Mouse (Mus musculus) adrenal gland, postnatal 36 days (tissue): Measurements from ENCODE around the gene Adrm1. TPM values are rescaled to one million over a fixed set of nuclear protein-coding genes. Genes with fewer than 3 reads are reported as not detected.
A peak's percentile ranks its signal among the peaks of the same experiment; 100 is the strongest.

Experiments
- DNase-seq, 2 experiments: peaks; one replicate each; pipeline ENCODE4 v3.0.0; 2021; ENCODE audit warnings: mixed read lengths in 1 of 2
- microRNA-seq: library from miRNA; unstranded; fragments of <30 nt; microRNA quantifications from one replicate; pipeline ENCODE4 v1.2.0, GENCODE M21; 2021
- total RNA-seq, 2 experiments: library from RNA; stranded (reverse); gene quantifications; 2 replicates each; pipeline ENCODE4 v1.2.3; 2021

Adrm1 gene
- total RNA-seq, 2 experiments from 2014 or later: 148 to 182 TPM

DNA sequence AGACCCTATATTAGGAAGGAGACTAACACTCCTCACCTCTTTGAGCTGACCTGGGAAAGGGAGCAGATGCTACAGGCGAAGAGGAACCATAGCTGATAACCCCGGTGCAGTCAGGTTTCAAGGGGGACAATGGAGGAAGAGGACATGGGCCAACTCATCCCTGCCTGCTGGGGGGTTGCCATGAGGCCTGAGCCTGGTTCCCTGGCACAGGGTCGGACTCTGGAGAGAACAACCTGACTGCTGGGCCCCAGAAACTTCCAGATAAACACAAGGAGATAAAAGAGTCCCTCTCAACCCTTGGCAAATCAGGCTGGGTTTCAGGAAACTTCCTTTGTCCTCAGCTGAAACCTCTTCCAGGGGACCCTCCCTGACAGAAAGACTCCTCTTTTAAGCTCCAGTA, 47.0 kb downstream of the Adrm1 start:
- no peak for DNase-seq

DNA sequence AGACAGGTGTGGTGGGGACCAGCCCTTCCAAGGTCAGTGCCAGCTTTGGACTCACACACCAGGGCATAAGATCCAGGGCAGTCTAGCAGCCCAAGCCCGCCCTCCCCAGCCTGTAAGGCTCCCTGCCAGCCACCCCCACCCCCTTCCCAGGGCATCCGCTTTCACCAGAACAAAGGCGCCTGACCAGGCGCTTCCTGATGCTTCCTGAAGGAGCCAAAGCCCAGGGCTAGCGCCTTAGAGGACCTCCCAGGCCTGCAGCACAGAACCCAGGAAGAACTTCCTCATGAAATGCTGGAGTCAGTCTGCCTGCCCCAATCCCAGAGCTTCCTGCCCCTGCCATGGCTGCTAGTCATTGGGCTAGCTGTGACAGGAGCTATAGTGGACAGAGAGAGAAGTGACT, 47.4 kb downstream of the Adrm1 start:
- peak; percentile 42 to 64 for DNase-seq

DNA sequence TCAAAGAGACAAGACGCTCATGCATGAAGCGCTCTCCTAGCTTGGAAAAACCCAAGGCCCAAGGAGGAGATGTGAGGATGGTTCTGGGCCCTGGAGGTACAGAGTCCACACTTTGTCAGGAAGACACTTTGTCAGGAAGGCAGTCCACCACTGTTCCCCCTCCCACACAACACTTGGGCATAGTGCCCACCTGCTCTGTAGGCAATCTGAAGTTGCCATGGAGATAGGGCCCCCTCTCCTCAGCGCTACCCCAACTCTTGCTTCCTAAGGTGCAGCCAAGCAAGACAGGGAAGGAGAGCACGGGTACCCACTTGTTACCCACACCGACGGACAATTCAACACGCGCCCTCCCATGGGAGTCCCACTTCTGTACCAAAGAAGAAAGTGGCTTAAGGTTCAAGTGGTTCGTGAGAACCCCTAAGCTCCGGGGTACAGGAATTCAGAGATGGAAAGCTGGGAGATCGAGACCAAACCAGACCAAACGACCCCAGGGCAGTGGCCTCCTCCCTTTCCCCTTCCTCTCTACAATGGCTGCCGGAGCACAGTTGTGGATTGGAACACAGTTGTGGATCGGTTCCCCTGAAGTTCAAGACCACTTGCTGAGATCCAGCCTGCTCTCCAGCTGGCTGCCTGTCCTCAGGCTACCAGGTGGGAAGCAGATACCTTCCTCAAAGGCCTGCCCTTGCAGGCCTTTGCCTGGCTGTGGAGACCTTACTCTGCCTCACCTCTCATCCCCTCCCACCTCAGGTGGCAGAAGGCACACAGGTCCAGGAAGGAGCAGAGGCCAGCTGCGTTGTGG, 48.1 kb downstream of the Adrm1 start:
- no peak for DNase-seq

DNA sequence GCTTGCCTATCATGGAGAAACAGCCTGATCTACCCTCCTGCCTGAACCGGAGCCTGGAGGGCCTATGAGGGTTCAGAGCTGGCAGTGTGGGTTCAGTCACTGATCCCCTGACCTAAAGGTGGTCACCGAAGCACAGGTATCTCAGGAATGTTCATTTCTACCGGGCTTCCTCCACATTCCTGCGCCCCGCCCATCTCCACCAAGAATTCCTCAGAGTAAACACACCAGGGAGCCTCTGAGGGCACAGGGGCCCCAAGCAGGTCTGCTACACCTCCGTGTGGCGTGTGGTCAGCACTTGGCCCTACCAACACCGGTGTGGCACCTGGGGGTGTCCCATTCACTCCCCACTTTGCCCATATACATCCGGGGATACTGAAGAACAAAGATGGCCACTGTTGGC, 48.9 kb downstream of the Adrm1 start:
- no peak for DNase-seq

DNA sequence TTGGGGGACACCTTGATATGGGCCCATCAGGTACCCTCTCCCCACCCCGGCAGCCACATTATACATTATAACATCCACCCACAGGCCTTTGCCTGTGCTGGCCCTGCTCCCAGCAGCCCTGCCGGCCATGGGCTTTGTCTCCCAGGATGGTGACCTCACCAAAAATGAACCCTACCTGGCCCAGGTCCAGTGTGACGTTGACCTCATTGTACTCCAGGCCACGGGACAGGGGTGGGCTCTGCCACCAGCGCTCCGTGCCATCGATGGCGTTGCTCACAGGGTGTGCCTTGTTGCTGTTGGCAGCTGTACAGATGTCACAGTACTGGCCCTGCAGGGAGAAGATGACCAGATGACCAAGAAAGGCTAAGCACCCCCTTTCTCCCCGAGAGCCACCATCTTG, 49.8 kb downstream of the Adrm1 start:
- DNase-seq: no peak

DNA sequence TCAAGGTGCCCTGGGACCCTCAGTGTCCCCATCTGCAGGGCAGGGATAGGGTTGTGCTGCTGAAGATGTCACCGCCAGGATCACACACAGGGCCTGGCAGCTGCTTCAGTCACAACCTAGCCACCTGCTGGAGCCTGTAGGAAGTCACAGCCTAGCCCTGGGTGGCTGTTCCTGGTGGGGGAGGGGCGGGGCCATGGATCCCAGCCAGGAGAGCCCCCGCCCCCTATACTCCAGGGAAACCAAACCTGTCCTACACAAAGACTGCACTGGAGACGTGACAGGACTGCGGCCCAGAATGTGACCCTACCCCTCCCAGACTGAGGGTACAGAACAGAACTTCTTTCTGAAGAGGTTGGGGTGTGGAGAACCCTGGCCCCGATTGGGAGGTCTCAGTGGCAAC, 51.0 kb downstream of the Adrm1 start:
- DNase-seq: no peak

DNA sequence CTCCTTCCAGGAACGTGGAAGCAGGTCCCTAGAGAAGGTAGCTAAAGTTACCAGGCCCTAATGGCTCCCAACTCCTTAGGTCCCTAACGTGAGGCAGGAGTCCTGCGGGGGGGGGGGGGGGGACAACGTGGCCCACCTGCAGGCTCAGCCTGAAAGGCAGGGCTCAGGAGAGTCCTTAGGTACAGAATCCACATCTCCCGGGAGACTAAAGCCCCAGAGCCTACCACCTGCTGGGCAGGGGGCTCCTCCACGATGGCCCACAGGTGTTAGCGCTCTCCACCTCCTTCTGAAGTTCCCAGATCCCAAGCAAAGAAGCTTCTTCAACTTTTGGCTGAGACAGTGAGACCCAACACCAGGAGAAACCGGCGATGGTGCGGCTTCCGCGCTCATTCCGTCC, 53.4 kb downstream of the Adrm1 start:
- no peak for DNase-seq

DNA sequence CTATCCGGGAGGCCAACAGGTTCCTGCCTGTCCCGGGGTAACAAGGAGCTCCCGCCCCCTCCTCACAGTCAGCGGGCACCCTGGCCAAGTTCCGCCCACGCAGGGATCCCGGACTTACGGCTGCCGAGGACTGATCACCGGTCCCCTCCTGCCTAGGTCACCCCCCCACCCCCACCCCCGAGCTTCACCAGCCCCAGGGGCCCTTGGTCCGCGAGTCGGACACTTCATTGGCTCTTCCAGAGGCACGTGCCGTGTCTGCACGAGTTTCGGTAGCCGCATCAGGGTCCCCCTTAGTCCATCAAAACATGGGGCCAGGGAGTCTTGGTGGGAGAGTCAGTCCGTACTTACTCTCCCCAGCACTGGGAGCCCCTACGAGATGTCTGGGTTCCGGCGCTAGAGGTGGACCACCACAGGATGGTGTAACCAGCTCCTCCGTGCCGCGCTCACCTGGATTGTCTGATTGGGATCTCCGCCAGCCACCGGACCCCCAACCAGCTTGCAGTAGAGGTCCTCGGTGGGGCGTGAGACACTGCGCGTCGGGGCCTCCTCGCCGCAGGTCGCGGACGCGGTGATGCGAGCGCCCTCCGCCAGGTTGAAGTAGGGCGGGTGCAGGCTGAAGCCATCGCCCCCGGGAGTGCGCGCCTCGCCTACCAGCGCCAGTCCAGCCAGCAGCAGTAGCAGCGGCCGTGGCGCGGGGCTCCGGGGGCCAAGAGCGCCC, 53.9 kb downstream of the Adrm1 start:
- DNase-seq: peak; percentile 57 to 70

Small RNA genes within 50 kb of the gene (microRNA-seq; reads per million reads assigned to microRNA genes)
- gene Mir7005: not detected

Other genes with a start within 250 kb of the Adrm1 start
- gene Taf4, start 194.8 kb upstream of the Adrm1 start, total RNA-seq: 10 to 100 TPM; 17.8 to 23.7 TPM
- gene Lsm14b, start 146.5 kb upstream of the Adrm1 start, total RNA-seq: 10 to 100 TPM; 43.0 to 44.9 TPM
- 100 to 1,000 TPM; 246 to 260 TPM for gene Psma7, start 129.1 kb upstream of the Adrm1 start, total RNA-seq
- 10 to 100 TPM; 10.1 to 10.3 TPM for gene Ss18l1, start 129.0 kb upstream of the Adrm1 start, total RNA-seq
- gene Mtg2, start 100.9 kb upstream of the Adrm1 start, total RNA-seq: 10 to 100 TPM; 15.9 to 17.4 TPM
- under 1 TPM in 1 of 2 experiments, not detected in 1; 0.13 TPM for gene Hrh3, start 67.0 kb upstream of the Adrm1 start, total RNA-seq
- 10 to 100 TPM; 37.8 to 44.3 TPM for gene Osbpl2, start 52.2 kb upstream of the Adrm1 start, total RNA-seq
- 10 to 100 TPM; 25.7 to 74.5 TPM for gene Lama5, start 54.4 kb downstream of the Adrm1 start, total RNA-seq
- gene Rps21, start 85.9 kb downstream of the Adrm1 start, total RNA-seq: 100 to 1,000 TPM; 736 to 838 TPM
- 10 to 100 TPM; 14.0 to 14.2 TPM for gene Cables2, start 102.0 kb downstream of the Adrm1 start, total RNA-seq
- not detected for gene Rbbp8nl, start 118.4 kb downstream of the Adrm1 start, total RNA-seq
- gene Gata5, start 163.2 kb downstream of the Adrm1 start, total RNA-seq: under 1 TPM in 1 of 2 experiments, not detected in 1; 0.10 TPM